Mouse (Mus musculus): ENCODE data around the gene Hist2h3b. TPM values are rescaled to one million over a fixed set of nuclear protein-coding genes. Genes with fewer than 3 reads are reported as not detected.

Hist2h3b gene
- polyA plus RNA-seq, 1 experiment from 2014 or later, result 47.8 TPM

GRCm38 (mm10) chr3:96293787-96294186 lies 25.3 kb downstream of the Hist2h3b start, which contains the start of gene Fcgr1:
Fcgr1 (minus strand) TSS chr3:96293969.
- Histone ChIP-seq H3K36me3 (no peaks in the 10 kb centered on the region), H3K4me1 (replicated peaks) (no peaks in the 10 kb centered on the region), H3K27me3 (no peaks in the 10 kb centered on the region), H3K4me2 (replicated peaks) (no peak within 1 kb of the TSS), H3K4me3 (replicated peaks) (no peak within 1 kb of the TSS), H3K27ac (no peak within 1 kb of the TSS), H3K9me3 (no peaks in the 10 kb centered on the region), H3K9ac (replicated peaks) (no peak within 1 kb of the TSS)
- ATAC-seq, result no peak
- 89% methylated on average over 4 of the region's 4 CpGs for WGBS

GRCm38 (mm10) chr3:96298360-96298759 lies 29.9 kb downstream of the Hist2h3b start:
- H3K27me3 ChIP-seq, result no peaks in the 10 kb centered on the region
- no peaks in the 10 kb centered on the region for H3K4me1 ChIP-seq (replicated peaks)
- no peak overlapping the region for H3K27ac ChIP-seq
- no peaks in the 10 kb centered on the region for H3K36me3 ChIP-seq
- no peak for ATAC-seq
- no peak overlapping the region for H3K4me3 ChIP-seq (replicated peaks)
- H3K9ac ChIP-seq (replicated peaks), result no peak overlapping the region
- 93% methylated on average over 4 of the region's 4 CpGs for WGBS
- no peaks in the 10 kb centered on the region for H3K9me3 ChIP-seq
- H3K4me2 ChIP-seq (replicated peaks), result no peak overlapping the region

DNA sequence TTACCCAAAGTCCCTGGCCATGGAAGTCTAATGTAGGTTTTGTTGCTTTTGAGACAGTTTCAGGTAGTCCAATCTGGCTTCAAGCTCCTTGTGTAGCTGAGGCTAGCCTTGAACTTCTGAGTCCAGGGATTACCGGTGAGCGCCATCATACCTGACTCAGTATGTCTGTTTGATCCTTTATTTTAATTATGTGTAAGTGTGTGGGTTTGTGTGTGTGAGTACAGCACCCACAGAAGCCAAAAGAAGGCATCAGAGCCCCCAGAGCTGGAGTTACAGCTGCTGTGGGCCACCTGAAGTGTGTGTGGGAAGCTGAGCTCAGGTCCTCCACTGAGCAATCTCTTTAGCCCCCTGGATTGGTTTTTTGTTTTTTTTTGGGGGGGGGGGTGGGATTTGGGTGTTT lies 31.1 kb downstream of the Hist2h3b start:
- 98% methylated on average over 2 of the region's 2 CpGs for WGBS
- no peaks in the 10 kb centered on the region; the same call in 1 of the 2 replicates for H3K9me3 ChIP-seq
- no peak overlapping the region for H3K4me3 ChIP-seq (replicated peaks)
- no peaks in the 10 kb centered on the region for H3K4me1 ChIP-seq (replicated peaks)
- no peaks in the 10 kb centered on the region for H3K36me3 ChIP-seq
- no peak overlapping the region for H3K4me2 ChIP-seq (replicated peaks)
- no peak overlapping the region for H3K9ac ChIP-seq (replicated peaks)
- no peak overlapping the region for H3K27ac ChIP-seq
- ATAC-seq, result no peak
- no peaks in the 10 kb centered on the region; the same call in 1 of the 2 replicates for H3K27me3 ChIP-seq

DNA sequence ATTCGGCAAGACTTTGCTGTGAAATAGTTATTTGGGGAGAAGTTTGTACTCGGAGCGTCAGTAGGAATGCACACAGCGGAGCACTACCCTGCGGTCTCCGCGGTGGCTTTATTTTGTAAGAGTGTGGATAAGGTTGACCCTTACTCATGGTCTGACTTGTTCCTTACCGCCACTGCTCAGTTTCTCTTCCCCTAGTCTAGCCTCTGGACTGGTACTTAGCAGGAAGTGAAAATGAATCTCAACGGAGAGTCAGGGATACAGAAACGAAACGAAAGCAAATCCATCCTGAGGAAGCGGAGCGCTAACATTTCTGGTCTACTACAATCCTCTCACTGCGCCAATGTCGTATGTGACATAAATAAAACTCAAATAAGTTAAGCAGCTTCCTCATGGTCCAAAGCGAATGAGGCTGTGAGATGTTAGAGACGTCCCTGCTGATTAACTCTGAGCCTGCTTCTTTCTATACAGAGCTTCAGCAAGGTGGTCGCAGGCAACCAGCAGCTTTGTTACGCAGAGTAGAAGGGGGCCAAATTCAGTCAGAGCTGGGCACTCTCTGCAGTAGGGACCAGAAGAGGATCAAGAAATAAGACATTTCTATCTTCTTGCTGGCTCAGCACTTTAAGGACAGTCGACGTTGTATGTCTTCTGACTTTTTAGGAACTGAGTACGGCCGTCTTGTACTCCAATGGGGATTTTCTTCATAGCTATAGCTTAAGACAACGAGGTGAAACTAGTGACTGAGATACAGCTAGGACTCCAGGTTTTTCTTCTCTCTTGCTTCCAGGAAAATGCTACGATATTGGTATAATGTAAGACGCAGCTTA lies 32.5 kb downstream of the Hist2h3b start:
- no peaks in the 10 kb centered on the region for H3K36me3 ChIP-seq
- no peak for ATAC-seq
- no peak overlapping the region for H3K27ac ChIP-seq
- H3K9ac ChIP-seq (replicated peaks), result no peak overlapping the region
- H3K27me3 ChIP-seq, result no peaks in the 10 kb centered on the region; the same call in 1 of the 2 replicates
- H3K9me3 ChIP-seq, result no peaks in the 10 kb centered on the region; the same call in 1 of the 2 replicates
- H3K4me2 ChIP-seq (replicated peaks), result 0 out of 2 replicates have a peak overlapping the region, but pooled peaks have one; percentile 4
- no peak overlapping the region for H3K4me3 ChIP-seq (replicated peaks)
- 81% methylated on average over 26 of the region's 26 CpGs for WGBS
- no peaks in the 10 kb centered on the region for H3K4me1 ChIP-seq (replicated peaks)

GRCm38 (mm10) chr3:96302076-96302475 lies 33.6 kb downstream of the Hist2h3b start:
- Histone ChIP-seq H3K9me3 (no peaks in the 10 kb centered on the region; the same call in 1 of the 2 replicates), H3K4me2 (replicated peaks) (no peak overlapping the region), H3K4me3 (replicated peaks) (no peak overlapping the region), H3K9ac (replicated peaks) (no peak overlapping the region), H3K27ac (no peak overlapping the region), H3K4me1 (replicated peaks) (no peaks in the 10 kb centered on the region), H3K27me3 (no peaks in the 10 kb centered on the region; the same call in 1 of the 2 replicates), H3K36me3 (no peaks in the 10 kb centered on the region)
- no peak for ATAC-seq
- WGBS, result 90% methylated on average over 5 of the region's 5 CpGs

- H3K36me3 ChIP-seq, result no peaks in the 10 kb centered on the region
- no peak overlapping the region for H3K27ac ChIP-seq
- WGBS, result 89% methylated on average over 9 of the region's 9 CpGs
- no peak overlapping the region for H3K4me2 ChIP-seq (replicated peaks)
- H3K27me3 ChIP-seq, result no peaks in the 10 kb centered on the region; the same call in 1 of the 2 replicates
- no peak overlapping the region for H3K4me3 ChIP-seq (replicated peaks)
- no peak overlapping the region for H3K9ac ChIP-seq (replicated peaks)
- no peak for ATAC-seq
- H3K4me1 ChIP-seq (replicated peaks), result no peaks in the 10 kb centered on the region
- no peaks in the 10 kb centered on the region; the same call in 1 of the 2 replicates for H3K9me3 ChIP-seq
Measured at GRCm38 (mm10) chr3:96306506-96306905, 38.1 kb downstream of the Hist2h3b start.

DNA sequence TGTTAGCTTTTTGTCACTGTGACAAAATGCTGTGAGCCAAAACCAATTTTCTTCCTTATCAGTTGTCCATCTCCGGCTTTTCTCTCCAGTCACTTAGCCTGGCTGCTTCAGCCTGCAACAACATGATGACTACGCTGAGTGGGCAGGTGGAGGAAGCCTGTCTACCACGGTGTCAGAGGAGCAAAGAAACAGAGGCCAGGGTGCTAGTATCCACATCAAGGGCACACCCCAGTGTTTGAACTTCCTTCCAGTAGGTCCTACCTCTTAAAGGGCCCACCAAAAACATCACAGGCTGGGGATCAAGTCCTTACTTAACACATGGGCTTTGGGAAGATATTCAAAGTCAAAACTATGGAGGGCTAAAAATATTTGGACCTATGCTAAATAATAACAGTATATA lies 41.0 kb downstream of the Hist2h3b start:
- no peak overlapping the region for H3K27ac ChIP-seq
- H3K4me2 ChIP-seq (replicated peaks), result no peak overlapping the region
- no peaks in the 10 kb centered on the region for H3K36me3 ChIP-seq
- H3K4me1 ChIP-seq (replicated peaks), result no peaks in the 10 kb centered on the region
- 72% methylated on average over 3 of the region's 3 CpGs for WGBS
- H3K9me3 ChIP-seq, result no peaks in the 10 kb centered on the region
- no peak for ATAC-seq
- no peaks in the 10 kb centered on the region; the same call in 1 of the 2 replicates for H3K27me3 ChIP-seq
- no peak overlapping the region for H3K9ac ChIP-seq (replicated peaks)
- no peak overlapping the region for H3K4me3 ChIP-seq (replicated peaks)

DNA sequence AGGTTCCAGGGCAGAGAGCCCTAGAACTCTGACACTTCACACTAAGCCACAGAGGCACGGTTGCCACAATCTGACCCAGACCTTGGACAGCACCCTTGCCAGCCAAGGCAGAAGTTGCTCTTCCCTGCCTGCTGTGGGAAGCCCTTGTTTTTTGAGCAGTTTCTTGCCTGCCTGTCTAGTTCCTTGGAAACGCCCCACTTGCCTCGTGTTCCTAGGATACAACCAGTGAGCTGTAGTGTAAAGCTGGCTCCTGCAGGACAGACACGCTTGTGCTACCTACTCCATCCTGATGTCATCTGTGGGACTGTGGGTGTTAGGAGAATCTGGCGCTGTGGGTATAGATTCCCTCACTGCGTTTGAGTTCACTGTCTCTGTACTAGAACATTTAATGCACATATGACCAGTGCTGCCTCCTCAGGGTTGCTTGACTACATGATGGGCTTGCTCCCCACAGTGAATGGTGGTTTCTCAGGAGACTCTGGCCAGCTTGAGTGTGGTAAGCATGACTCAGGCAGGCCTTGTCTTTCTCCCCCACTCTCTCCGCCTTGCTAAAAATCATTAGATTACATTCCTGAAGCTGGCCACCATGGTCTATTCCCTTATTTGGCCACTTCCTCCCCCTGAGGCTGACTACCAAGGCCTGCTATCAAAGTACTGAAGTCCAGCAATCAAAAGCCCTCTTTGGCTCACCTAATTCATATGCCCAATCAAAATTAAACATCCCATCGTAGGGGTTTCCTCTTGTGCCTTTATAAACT lies 44.1 kb downstream of the Hist2h3b start:
- Histone ChIP-seq H3K27me3 (no peaks in the 10 kb centered on the region; the same call in 1 of the 2 replicates), H3K9me3 (no peaks in the 10 kb centered on the region), H3K4me2 (replicated peaks) (no peak overlapping the region), H3K4me3 (replicated peaks) (no peak overlapping the region), H3K36me3 (no peaks in the 10 kb centered on the region), H3K4me1 (replicated peaks) (no peaks in the 10 kb centered on the region), H3K9ac (replicated peaks) (no peak overlapping the region), H3K27ac (no peak overlapping the region)
- ATAC-seq, result no peak
- WGBS, result 74% methylated on average over 8 of the region's 8 CpGs

Small RNA genes within 50 kb of the gene (microRNA-seq; reads per million reads assigned to microRNA genes)
- not detected for gene Gm44492
- gene Gm47311, result not detected
- gene Gm47313, result not detected

Other genes starting within 250 kb of the Hist2h3b start
- gene Vps45, start 210.2 kb upstream of the Hist2h3b start, polyA plus RNA-seq (2015; fragmentation: Nextera tagmentation; extraction: Ambion mirVana), result 63.7 and 67.4 TPM in 2 replicates
- gene Otud7b, start 164.1 kb upstream of the Hist2h3b start, polyA plus RNA-seq (2015; fragmentation: Nextera tagmentation; extraction: Ambion mirVana), result 10.2 and 11.4 TPM in 2 replicates
- gene Mtmr11, start 106.7 kb upstream of the Hist2h3b start, polyA plus RNA-seq (2015; fragmentation: Nextera tagmentation; extraction: Ambion mirVana), result 9.1 and 12.2 TPM in 2 replicates
- gene Sf3b4, start 96.3 kb upstream of the Hist2h3b start, polyA plus RNA-seq (2015; fragmentation: Nextera tagmentation; extraction: Ambion mirVana), result 152 and 154 TPM in 2 replicates
- 68.3 and 72.0 TPM in 2 replicates for gene Sv2a, start 87.5 kb upstream of the Hist2h3b start, polyA plus RNA-seq (2015; fragmentation: Nextera tagmentation; extraction: Ambion mirVana)
- gene Bola1, start 48.9 kb upstream of the Hist2h3b start, polyA plus RNA-seq (2015; fragmentation: Nextera tagmentation; extraction: Ambion mirVana), result 67.7 and 70.4 TPM in 2 replicates
- gene Hist2h2ab, start 48.8 kb upstream of the Hist2h3b start, polyA plus RNA-seq (2015; fragmentation: Nextera tagmentation; extraction: Ambion mirVana), result 0.71 TPM in 1 of 2 replicates, not detected in the other
- gene Hist2h2ac, start 47.8 kb upstream of the Hist2h3b start, polyA plus RNA-seq (2015; fragmentation: Nextera tagmentation; extraction: Ambion mirVana), result 4.4 and 5.4 TPM in 2 replicates
- 5.9 and 6.5 TPM in 2 replicates for gene Hist2h2be, start 47.5 kb upstream of the Hist2h3b start, polyA plus RNA-seq (2015; fragmentation: Nextera tagmentation; extraction: Ambion mirVana)
- gene Hist2h3c2, start 29.5 kb upstream of the Hist2h3b start, polyA plus RNA-seq (2015; fragmentation: Nextera tagmentation; extraction: Ambion mirVana), result 6.9 and 7.8 TPM in 2 replicates
- 75.5 and 102 TPM in 2 replicates for gene Hist2h2aa2, start 28.4 kb upstream of the Hist2h3b start, polyA plus RNA-seq (2015; fragmentation: Nextera tagmentation; extraction: Ambion mirVana)
- gene Hist2h2aa1, start 23.2 kb upstream of the Hist2h3b start, polyA plus RNA-seq (2015; fragmentation: Nextera tagmentation; extraction: Ambion mirVana), result 23.2 and 42.5 TPM in 2 replicates
- 0.34 TPM in 2 replicates for gene Hist2h3c1, start 22.0 kb upstream of the Hist2h3b start, polyA plus RNA-seq (2015; fragmentation: Nextera tagmentation; extraction: Ambion mirVana)
- 11.1 and 13.2 TPM in 2 replicates for gene Hist2h4, start 5.3 kb upstream of the Hist2h3b start, polyA plus RNA-seq (2015; fragmentation: Nextera tagmentation; extraction: Ambion mirVana)
- gene Hist2h2bb, start 1.1 kb downstream of the Hist2h3b start, polyA plus RNA-seq (2015; fragmentation: Nextera tagmentation; extraction: Ambion mirVana), result 9.1 TPM in 2 replicates
- 1.2 and 1.9 TPM in 2 replicates for gene Fcgr1, start 25.3 kb downstream of the Hist2h3b start, polyA plus RNA-seq (2015; fragmentation: Nextera tagmentation; extraction: Ambion mirVana)
- gene BC107364, start 183.7 kb downstream of the Hist2h3b start, polyA plus RNA-seq (2015; fragmentation: Nextera tagmentation; extraction: Ambion mirVana), result not detected in 2 replicates